Mouse (Mus musculus): ENCODE measurements around the gene Gga1.
A peak's percentile ranks its signal among the peaks of the same experiment; 100 is the strongest.

The Gga1 gene

DNA sequence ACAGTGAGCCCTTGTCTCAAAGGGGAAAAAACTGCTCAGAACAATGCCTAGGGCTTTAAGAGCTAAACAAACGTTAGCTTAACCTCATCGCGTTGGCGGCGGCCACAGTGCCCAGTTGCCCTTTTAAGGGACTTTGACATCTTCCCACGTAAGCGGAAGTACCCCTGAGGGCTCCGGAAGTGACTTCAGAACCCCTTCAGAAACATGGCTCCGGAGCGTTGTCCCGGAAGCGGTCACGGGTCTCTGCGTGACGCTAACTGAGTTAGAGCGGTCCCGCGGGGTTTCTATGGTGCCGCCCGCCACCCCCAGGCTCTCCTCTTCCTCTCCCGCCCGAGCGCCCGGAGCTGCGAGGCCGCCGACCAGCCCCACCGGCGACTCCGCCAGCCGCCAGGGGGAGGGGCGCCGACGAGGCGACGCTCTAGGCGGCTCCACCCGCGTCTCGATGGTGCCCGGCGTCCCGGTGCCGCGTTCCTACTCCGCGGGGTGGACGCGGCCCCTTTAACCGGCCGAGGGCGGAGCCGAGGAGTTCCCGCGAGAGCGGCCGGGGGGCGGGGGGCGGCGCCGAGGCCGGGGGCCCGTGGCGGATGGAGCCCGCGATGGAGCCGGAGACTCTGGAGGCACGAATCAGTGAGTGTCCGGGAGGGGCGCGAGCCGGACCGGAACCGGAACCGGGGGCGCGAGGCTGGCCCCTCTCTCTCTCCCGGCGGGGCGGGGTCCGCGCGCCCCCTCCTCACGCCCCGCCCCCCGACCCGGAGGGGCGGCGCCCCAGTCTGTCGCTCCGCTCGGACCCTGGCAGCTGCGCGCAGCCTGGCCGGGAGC, at the start of gene Gga1:
Gene Gga1 (plus strand): TSS at position 200 of the 819 bp plus-strand sequence.
- DNase-seq (ENCODE audit: low spot score): peak; percentile 91

DNA sequence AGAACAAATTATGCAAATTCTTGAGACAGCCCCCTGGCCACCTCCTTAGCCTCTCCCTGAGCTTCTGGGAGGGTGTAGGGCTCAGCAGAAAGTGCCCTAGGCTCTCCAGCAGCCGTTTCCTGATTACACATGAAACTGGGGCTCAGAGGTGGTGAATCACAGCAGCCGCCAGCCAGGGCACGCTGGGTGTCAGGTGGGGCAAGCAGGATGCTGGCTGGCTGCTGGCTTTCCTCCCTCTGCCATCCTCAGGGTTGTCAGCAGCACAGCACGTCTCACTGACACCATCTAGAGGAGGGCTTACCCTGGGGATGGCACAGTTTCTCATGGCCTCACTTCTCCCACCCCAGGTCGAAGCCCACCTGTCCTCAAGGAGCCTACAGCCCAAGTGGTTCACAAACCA, 48.7 kb upstream of the Gga1 start:
- DNase-seq (ENCODE audit: low spot score): no peak

- no peak for DNase-seq (ENCODE audit: low spot score)
These were observed 47.4 kb upstream of the Gga1 start for GRCm38 (mm10) chr15:78829636-78830035.

GRCm38 (mm10) chr15:78830742-78831719, 46.0 kb upstream of the Gga1 start:
- no peak for DNase-seq (ENCODE audit: low spot score)

DNA sequence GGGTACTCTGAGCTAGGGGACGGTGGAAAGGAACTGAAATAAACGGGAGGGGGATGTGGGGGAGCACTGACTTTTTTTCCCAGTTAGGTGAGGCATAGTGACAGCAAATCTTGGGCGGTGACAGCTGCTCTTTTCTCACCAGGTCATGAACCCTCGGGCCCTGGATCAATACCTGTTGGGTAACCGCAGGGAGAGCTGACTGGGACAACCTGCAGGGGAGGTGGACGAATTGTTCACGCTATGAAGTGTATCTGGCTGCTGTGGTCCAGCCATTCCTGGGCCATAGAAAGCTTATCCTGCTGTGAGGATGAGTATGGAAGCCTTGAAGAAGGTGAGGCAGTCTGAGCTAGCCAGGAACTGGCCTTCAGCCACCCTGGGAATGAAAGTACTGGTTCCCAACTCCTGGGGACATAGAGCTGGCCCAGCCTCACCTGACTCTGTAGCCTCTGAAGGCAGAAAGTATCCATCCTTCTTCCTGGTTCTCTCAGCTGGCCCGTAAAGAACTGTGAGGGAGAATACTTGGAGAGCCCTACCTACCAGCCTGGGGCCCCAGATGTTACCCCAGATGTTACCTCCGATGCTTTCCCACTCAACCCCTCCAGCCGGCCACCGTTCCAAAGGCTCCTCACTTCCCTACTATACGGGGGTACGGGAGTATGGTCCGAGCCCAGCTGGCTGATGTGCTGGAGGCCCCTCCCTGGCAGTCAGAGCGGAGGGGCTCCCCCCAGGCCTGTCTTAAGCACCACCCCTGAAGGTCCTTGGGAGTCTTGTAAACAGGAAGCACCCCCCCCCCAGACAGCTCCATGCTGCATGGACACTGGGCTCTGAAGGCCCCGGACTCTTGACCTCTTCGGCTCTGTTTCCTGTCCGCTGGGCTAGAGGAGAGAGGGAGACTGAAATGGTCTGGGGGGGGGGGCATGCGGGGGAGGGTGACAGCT, 45.0 kb upstream of the Gga1 start:
- DNase-seq (ENCODE audit: low spot score): no peak

GRCm38 (mm10) chr15:78832701-78833123, 44.3 kb upstream of the Gga1 start:
- peak; percentile 82 for DNase-seq (ENCODE audit: low spot score)

GRCm38 (mm10) chr15:78833582-78833981, 43.4 kb upstream of the Gga1 start:
- DNase-seq (ENCODE audit: low spot score): peak; percentile 71

- no peak for DNase-seq (ENCODE audit: low spot score)
These were observed 42.6 kb upstream of the Gga1 start for GRCm38 (mm10) chr15:78834233-78835005.

- DNase-seq (ENCODE audit: low spot score): peak; percentile 66
These were observed 41.5 kb upstream of the Gga1 start for GRCm38 (mm10) chr15:78835200-78836085.

DNA sequence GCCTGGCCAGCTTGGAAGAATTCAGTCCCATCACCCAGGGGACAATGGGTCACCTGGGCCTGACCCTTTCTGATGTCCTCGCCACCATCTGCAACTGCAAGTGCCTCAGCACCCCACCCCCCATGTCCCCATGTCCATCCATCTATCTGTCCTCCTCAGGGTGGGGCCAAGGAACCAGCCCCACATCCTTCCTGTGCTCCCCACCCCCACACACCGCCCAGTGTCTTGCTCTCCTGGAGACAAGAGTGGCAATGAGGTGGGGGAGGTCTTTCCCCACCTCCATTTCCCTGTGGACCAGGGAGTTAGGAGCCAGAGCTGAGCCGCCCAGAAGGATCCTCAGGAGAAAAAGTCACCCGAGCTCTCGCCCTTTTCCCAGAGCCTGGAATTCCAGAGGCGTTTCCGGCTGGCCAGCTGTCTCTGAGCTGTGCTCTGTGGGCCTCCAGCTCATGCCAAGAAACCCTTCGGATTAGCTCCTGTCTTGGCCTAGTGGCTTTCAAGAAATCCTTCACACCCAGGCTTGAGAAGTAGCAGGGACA, 40.8 kb upstream of the Gga1 start:
- peak; percentile 63 for DNase-seq (ENCODE audit: low spot score)

- DNase-seq (ENCODE audit: low spot score): no peak
These were observed 37.2 kb upstream of the Gga1 start for GRCm38 (mm10) chr15:78839744-78840143.

- no peak for DNase-seq (ENCODE audit: low spot score)
These were observed 36.7 kb upstream of the Gga1 start for GRCm38 (mm10) chr15:78840241-78840640.

- DNase-seq (ENCODE audit: low spot score): no peak
These were observed 36.2 kb upstream of the Gga1 start for GRCm38 (mm10) chr15:78840751-78841150.

- DNase-seq (ENCODE audit: low spot score): no peak
These were observed 35.7 kb upstream of the Gga1 start for GRCm38 (mm10) chr15:78841161-78841790.

- peak; percentile 72 for DNase-seq (ENCODE audit: low spot score)
These were observed 34.4 kb upstream of the Gga1 start, which contains the start of gene Cdc42ep1 for GRCm38 (mm10) chr15:78842371-78843163. Cdc42ep1 (plus strand) TSS chr15:78842624.

GRCm38 (mm10) chr15:78843581-78844469, 33.2 kb upstream of the Gga1 start:
- peak; percentile 65 for DNase-seq (ENCODE audit: low spot score)

GRCm38 (mm10) chr15:78844791-78845190, 32.2 kb upstream of the Gga1 start:
- no peak for DNase-seq (ENCODE audit: low spot score)
